Mouse (Mus musculus) cerebellum, adult 2 months (tissue): Measurements from ENCODE around the gene Gng13. TPM values are rescaled to one million over a fixed set of nuclear protein-coding genes. Genes with fewer than 3 reads are reported as not detected.

Experiments used
- DNase-seq, 2 experiments: peaks; one replicate each; pipeline ENCODE4 v3.0.0; 2021
- H3K27ac ChIP-seq: fragments of 200-500 bp; 2 replicates; pipeline ENCODE4 v1.5.1; 2012; ENCODE audit warnings: low read length, control low read depth, inconsistent platforms; ENCODE audit not compliant: insufficient read depth
- H3K27me3 ChIP-seq: fragments of 200-500 bp; 2 replicates; pipeline ENCODE4 v1.6.1; 2012; ENCODE audit warnings: inconsistent platforms, mild to moderate bottlenecking, low read length, moderate library complexity; ENCODE audit not compliant: control insufficient read depth, insufficient read depth
- H3K4me1 ChIP-seq: fragments of 200-500 bp; 2 replicates; pipeline ENCODE4 v1.6.1; 2011; ENCODE audit warnings: low read length; ENCODE audit not compliant: control insufficient read depth, insufficient read depth
- H3K4me3 ChIP-seq: fragments of 200-500 bp; replicated peaks from 2 replicates; pipeline ENCODE3; 2011; ENCODE audit warnings: mild to moderate bottlenecking, low read depth, low read length, control low read depth; ENCODE audit not compliant: insufficient read depth
- CTCF ChIP-seq: fragments of 200-500 bp; IDR thresholded peaks from 2 replicates; pipeline ENCODE4 v1.5.1; 2011; ENCODE audit warnings: low read depth, mild to moderate bottlenecking, control low read depth, low read length, moderate library complexity, borderline replicate concordance; ENCODE audit not compliant: insufficient read depth
- POLR2A ChIP-seq: fragments of 200-500 bp; IDR thresholded peaks from 2 replicates; pipeline ENCODE4 v1.6.1; 2011; ENCODE audit warnings: low read length, control low read depth, borderline replicate concordance; ENCODE audit not compliant: insufficient read depth
- WGBS: fragments of 180-500 bp; shearing (Covaris S2); methylation state at CpG from one replicate; pipeline ENCODE4 v1.1.7; 2018; 5-methylcytosine and 5-hydroxymethylcytosine counted together
- polyA plus RNA-seq: library from polyadenylated mRNA; depleted of rRNA; stranded (reverse); fragments of >200 nt; gene quantifications from 2 replicates; pipeline ENCODE4 v1.2.3, GENCODE M21; 2012

Gene Gng13
- polyA plus RNA-seq, 1 experiment, result 519 TPM

DNA sequence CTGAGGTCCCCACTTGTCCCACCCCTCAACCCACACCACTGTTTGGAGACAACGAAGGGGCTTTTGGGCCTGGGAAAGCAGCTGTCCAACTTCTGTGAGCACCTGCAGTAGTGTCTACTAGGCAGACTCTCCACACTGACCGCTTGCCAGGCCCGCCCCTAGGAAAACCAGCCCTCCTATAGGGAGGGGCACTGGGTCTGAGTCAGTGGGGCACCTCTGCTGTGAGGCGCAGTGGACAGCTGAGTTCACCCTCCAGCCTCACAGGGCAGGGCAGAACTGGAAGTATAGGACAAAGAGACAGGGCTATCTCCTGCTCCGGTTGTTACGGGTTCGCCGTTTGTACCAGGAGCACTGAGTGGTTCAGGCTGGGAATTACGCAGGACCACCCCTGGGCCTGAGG is 37.3 kb downstream of the Gng13 start, which contains the start of gene Msln:
Msln (minus strand) TSS at position 138 of the 400 bp plus-strand sequence.
- TF ChIP-seq POLR2A (no peak), CTCF (no peak)
- H3K27ac ChIP-seq, result no peak within 1 kb of the TSS
- H3K27me3 ChIP-seq, result no peaks in the 10 kb centered on the region
- no peak within 1 kb of the TSS for H3K4me3 ChIP-seq
- no peaks in the 10 kb centered on the region for H3K4me1 ChIP-seq
- no peak for DNase-seq
- 74% methylated on average over 9 of the region's 9 CpGs for WGBS

DNA sequence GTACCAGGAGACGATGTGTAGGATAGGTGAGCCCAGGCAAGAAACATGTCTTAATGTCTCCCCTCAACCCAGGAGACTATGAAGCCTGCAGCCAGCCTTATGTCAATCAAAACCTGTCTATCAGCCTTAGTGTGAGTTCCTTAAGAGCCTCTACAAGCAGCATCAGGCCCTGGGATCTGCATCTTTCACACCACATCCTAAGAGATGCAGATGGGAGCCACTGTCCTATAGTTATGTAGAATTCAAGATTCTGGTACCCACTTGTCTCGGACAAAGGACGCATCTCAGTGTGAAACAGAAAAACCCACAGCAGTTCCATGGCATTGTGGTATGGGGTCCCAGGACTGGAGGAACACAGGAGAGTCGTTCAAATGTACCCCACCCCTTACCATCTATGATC is 38.1 kb downstream of the Gng13 start:
- Histone ChIP-seq H3K4me1 (no peaks in the 10 kb centered on the region), H3K27ac (no peak overlapping the region), H3K4me3 (no peak overlapping the region), H3K27me3 (no peaks in the 10 kb centered on the region)
- DNase-seq, result no peak
- 74% methylated on average over 4 of the region's 4 CpGs for WGBS
- TF ChIP-seq CTCF (no peak), POLR2A (no peak)

- no peaks in the 10 kb centered on the region for H3K4me1 ChIP-seq
- TF ChIP-seq POLR2A, result no peak
- TF ChIP-seq CTCF, result no peak
- no peaks in the 10 kb centered on the region for H3K27me3 ChIP-seq
- H3K27ac ChIP-seq, result no peak overlapping the region
- 58% methylated on average over 4 of the region's 4 CpGs for WGBS
- H3K4me3 ChIP-seq, result no peak overlapping the region
- no peak for DNase-seq
These were observed 38.8 kb downstream of the Gng13 start for GRCm38 (mm10) chr17:25755627-25756377.

DNA sequence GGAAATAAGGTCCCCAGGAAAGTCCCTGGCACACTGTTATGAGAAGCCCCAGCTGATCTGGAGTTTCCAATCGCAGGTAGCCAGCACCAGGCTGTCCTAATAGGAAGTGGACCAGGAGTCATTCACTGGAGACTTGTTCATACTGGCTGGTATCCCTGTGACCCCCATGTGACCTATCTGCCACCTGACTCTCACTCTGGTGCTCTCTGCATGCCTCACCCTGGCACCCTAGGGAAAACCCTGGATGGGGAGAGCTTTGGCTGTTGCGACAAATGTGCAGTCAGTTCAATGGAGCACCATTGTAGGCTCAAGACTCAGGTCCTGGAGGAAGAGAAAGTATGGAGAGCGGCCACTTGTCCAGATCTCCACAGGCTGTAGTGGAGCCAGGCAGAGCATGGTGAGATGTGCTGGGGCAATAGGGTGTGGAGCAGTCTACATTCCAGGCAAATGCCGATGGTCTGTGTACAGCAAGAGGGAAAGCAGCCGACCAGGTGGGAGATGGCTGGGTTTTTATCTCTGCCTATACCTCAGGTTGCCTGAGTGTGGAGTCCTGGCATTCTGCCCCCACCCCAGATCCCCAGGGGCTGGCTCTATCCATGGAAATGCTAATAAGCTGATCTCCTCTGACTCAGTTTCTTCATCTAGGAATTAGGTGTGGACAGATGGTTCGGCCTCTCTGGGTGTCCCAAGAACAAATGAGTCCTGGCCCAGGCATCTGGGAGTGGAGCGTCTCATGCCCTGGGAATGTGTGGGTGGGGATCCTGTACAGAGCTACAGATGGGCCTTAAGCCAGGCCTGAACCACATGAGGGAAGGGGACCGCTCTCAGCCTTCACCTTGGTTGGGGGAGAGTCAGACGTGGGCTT is 39.6 kb downstream of the Gng13 start:
- no peaks in the 10 kb centered on the region for H3K4me1 ChIP-seq
- no peak overlapping the region for H3K4me3 ChIP-seq
- H3K27ac ChIP-seq, result no peak overlapping the region
- no peak for TF ChIP-seq CTCF
- no peak for TF ChIP-seq POLR2A
- WGBS, result 66% methylated on average over 9 of the region's 9 CpGs
- DNase-seq, result no peak
- no peaks in the 10 kb centered on the region for H3K27me3 ChIP-seq

DNA sequence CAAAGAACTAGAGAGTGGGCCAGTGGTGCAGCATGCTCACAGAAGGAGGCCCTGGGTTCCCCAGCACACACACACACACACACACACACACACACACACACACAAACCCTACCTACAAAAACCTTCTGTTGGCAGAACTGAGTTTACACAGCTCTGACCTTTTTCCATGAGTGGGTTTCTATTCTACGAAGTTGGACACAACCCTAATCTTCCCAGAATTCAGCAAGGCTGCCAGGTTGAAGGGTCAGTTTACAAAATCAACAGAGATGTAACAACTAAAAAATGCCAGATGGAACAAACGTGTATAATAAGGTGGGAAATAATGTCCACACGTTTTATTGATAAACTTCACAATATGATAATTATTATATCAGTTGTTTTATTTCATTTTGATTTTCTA is 40.7 kb downstream of the Gng13 start:
- H3K4me3 ChIP-seq, result no peak overlapping the region
- 69% methylated on average over 3 of the region's 3 CpGs for WGBS
- TF ChIP-seq CTCF, result no peak
- no peak for TF ChIP-seq POLR2A
- DNase-seq, result no peak
- no peak overlapping the region for H3K27ac ChIP-seq
- H3K4me1 ChIP-seq, result no peaks in the 10 kb centered on the region
- no peaks in the 10 kb centered on the region for H3K27me3 ChIP-seq

DNA sequence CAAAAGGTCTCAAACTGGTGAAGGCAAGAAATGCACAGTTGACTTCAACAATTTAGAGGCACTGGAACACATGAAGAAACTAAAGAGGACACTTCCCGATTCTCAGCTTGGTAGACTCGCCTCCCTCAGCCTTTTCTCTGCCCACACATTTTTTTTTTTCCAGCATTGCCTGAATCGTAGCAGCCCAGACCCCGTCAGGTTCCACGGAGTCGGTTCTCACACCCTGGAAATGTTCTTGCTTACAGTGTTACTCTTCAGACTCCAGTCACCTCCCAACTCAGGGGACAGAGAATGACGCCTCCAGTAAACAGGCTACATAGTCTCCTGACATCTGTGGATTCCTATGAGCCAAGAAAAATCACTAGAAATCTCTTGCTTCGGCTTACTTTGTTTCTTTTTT is 43.2 kb downstream of the Gng13 start:
- H3K27me3 ChIP-seq, result no peaks in the 10 kb centered on the region
- WGBS, result 78% methylated on average over 8 of the region's 8 CpGs
- TF ChIP-seq CTCF (no peak), POLR2A (no peak)
- no peaks in the 10 kb centered on the region for H3K4me1 ChIP-seq
- no peak overlapping the region for H3K27ac ChIP-seq
- no peak overlapping the region for H3K4me3 ChIP-seq
- no peak for DNase-seq

DNA sequence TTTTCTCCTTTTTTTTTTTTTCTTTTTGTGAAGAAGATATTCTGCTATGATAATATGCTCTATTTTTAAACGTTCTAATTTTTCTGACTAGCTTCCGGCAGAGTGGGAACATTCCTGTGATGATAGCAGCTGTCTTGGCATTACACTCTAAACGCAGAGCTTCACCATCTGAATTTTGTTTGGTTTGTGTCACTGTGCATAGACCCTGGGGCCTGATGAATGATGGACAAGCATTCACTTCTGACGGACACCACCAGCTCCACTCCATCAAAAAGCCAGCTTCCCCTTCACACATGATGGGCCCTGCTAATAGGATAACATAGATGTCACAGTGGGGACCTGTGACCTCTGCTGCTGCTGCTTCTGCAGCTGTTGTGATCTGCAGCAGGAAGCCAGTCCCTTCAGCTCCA is 44.6 kb downstream of the Gng13 start:
- H3K4me1 ChIP-seq, result no peaks in the 10 kb centered on the region
- no peaks in the 10 kb centered on the region for H3K27me3 ChIP-seq
- no peak overlapping the region for H3K27ac ChIP-seq
- WGBS, result 7% methylated on average over 4 of the region's 4 CpGs
- peak in 1 of 2 experiments; percentile 26 for DNase-seq
- H3K4me3 ChIP-seq, result no peak overlapping the region
- TF ChIP-seq CTCF (no peak), POLR2A (no peak)
